Mouse (Mus musculus) kidney, embryonic 15.5 days (tissue): Measurements from ENCODE around the gene Krt80. TPM values are rescaled to one million over a fixed set of nuclear protein-coding genes. Genes with fewer than 3 reads are reported as not detected.

ENCODE experiments used
- ATAC-seq: fragments of 200-750 bp; cut with Nextera tagmentation; replicated peaks from 2 replicates; pipeline ENCODE4 v1.8.0; 2017; ENCODE audit warnings: moderate TSS enrichment; ENCODE audit not compliant: low FRiP score
- H3K27ac ChIP-seq: fragments of 300-500 bp; sonication (generic); 2 replicates; pipeline ENCODE4 v1.5.1; 2015; ENCODE audit warnings: mild to moderate bottlenecking, inconsistent platforms
- H3K27me3 ChIP-seq: fragments of 300-500 bp; sonication (generic); 2 replicates; pipeline ENCODE4 v1.6.1; 2015; ENCODE audit warnings: inconsistent platforms
- H3K36me3 ChIP-seq: fragments of 300-500 bp; sonication (generic); 2 replicates; pipeline ENCODE4 v1.6.1; 2015; ENCODE audit warnings: inconsistent platforms
- H3K4me1 ChIP-seq: fragments of 300-500 bp; sonication (generic); 2 replicates; pipeline ENCODE4 v1.6.1; 2015; ENCODE audit warnings: inconsistent platforms
- H3K4me2 ChIP-seq: fragments of 300-500 bp; sonication (generic); 2 replicates; pipeline ENCODE4 v1.6.1; 2015; ENCODE audit warnings: moderate library complexity, mild to moderate bottlenecking, inconsistent platforms
- H3K4me3 ChIP-seq: fragments of 300-500 bp; sonication (generic); replicated peaks from 2 replicates; pipeline ENCODE4 v1.5.1; 2015; ENCODE audit warnings: mild to moderate bottlenecking, inconsistent platforms
- H3K9ac ChIP-seq: fragments of 300-500 bp; sonication (generic); 2 replicates; pipeline ENCODE4 v1.6.1; 2015; ENCODE audit warnings: mild to moderate bottlenecking, inconsistent platforms
- H3K9me3 ChIP-seq: fragments of 300-500 bp; sonication (generic); replicated peaks from 2 replicates; pipeline ENCODE4 v1.6.1; 2016; ENCODE audit warnings: inconsistent platforms
- WGBS: fragments of 180-500 bp; shearing (Covaris S2); methylation state at CpG from one replicate; pipeline ENCODE4 v1.1.7; 2015; ENCODE audit warnings: mixed read lengths; 5-methylcytosine and 5-hydroxymethylcytosine counted together
- polyA plus RNA-seq: library from polyadenylated mRNA; unstranded; fragments of >200 nt; fragmentation: Nextera tagmentation; extraction: Ambion mirVana; gene quantifications from 2 replicates; pipeline ENCODE4 v1.2.1, GENCODE M21; 2015

Krt80 gene
- polyA plus RNA-seq, 1 experiment from 2014 or later: 1.6 TPM

- ATAC-seq: no peak
These were observed 22.3 kb upstream of the Krt80 start for GRCm38 (mm10) chr15:101392251-101392650.

DNA sequence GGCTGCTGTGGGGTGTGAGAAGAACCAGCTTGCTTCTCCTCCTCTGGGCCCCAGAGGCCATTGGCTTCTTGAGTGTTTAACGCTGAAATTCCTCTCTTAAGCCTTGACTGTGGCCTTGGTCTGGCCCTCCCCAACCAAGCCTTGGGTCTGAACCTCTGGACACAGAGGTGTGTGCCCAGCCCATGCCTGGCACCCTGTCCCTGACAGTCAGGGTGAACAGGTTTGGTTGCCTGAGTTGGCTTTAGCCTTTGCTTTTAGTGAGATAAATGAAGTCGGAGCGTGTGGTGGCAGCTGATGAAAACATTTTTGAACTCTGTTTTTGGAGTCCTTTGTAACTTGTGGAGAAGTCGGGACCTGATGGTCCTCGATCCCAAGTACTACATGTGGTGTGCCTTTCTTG is 20.2 kb upstream of the Krt80 start:
- Histone ChIP-seq H3K27ac (no peak overlapping the region), H3K4me1 (0 out of 2 replicates have a peak, but pooled peaks cover 5% of the 10 kb centered on the region), H3K4me3 (no peak overlapping the region), H3K36me3 (no peaks in the 10 kb centered on the region), H3K9me3 (no peaks in the 10 kb centered on the region), H3K27me3 (peaks cover 5% of the 10 kb centered on the region; the same call in 1 of the 2 replicates), H3K4me2 (no peak overlapping the region), H3K9ac (no peak overlapping the region)
- ATAC-seq: no peak
- WGBS: 81% methylated on average over 5 of the region's 5 CpGs

More at GRCm38 (mm10) chr15:101392251-101392650, 22.3 kb upstream of the Krt80 start:
- 62% methylated on average over 5 of the region's 5 CpGs for WGBS
- Histone ChIP-seq H3K4me1 (peaks cover 11% of the 10 kb centered on the region; the same call in 1 of the 2 replicates), H3K9ac (no peak overlapping the region), H3K27me3 (no peaks in the 10 kb centered on the region), H3K4me3 (no peak overlapping the region), H3K36me3 (no peaks in the 10 kb centered on the region), H3K27ac (no peak overlapping the region), H3K9me3 (no peaks in the 10 kb centered on the region), H3K4me2 (no peak overlapping the region)

DNA sequence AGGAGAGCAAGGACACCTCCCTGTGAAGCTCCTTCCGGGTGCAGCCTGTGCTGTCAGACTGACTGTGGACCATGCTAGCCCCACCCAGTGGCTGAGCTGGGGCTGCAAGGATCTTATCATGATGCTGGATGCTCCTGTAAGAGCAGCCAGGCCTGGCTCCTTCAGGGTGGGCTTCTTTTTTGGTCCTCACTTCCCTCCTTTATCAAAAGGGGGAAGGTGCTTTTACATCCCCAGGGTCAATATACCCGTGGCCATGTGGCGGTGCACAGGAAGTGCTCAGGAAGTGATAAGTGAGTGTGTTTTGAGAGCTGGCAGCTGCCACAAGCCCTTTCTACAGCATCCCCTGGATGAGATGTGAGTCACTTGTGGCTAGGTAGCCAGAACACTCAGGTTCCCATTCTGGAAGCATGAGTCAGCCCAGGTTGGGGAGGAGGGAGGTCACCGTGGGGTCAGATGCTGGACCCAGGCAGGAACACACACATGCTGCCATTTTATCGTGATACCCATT is 18.1 kb upstream of the Krt80 start:
- 46% methylated on average over 5 of the region's 5 CpGs for WGBS
- Histone ChIP-seq H3K4me3 (no peak overlapping the region), H3K9me3 (no peaks in the 10 kb centered on the region), H3K4me1 (peaks cover 5% of the 10 kb centered on the region; the same call in 1 of the 2 replicates), H3K4me2 (no peak overlapping the region), H3K27ac (no peak overlapping the region), H3K9ac (no peak overlapping the region), H3K27me3 (peaks cover 5% of the 10 kb centered on the region; the same call in 1 of the 2 replicates), H3K36me3 (no peaks in the 10 kb centered on the region)
- ATAC-seq: no peak

DNA sequence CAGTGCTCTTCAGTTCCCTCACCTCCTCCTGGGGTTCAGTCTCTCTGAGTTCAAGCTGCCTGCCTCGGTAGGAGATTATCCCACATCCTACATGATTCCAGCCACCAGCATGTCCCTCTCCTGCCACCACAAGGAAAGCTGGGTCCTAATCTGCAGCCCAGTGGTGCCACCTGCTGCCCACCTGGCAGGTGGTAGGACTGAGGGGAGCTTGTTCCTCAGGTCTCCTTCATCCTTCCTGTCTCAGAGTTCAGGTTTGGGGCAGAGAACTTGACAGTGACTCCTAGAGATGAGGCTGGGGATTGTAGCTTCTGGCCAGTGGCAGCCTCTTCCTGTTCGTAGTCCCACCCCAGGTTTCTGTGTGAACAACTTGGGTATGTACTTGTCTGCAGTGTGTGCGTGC is 17.2 kb upstream of the Krt80 start:
- 60% methylated on average over 3 of the region's 3 CpGs for WGBS
- Histone ChIP-seq H3K4me2 (no peak overlapping the region), H3K9me3 (no peaks in the 10 kb centered on the region), H3K36me3 (no peaks in the 10 kb centered on the region), H3K4me3 (no peak overlapping the region), H3K4me1 (peaks cover 5% of the 10 kb centered on the region; the same call in 1 of the 2 replicates), H3K27me3 (peaks cover 8% of the 10 kb centered on the region; the same call in 1 of the 2 replicates), H3K9ac (no peak overlapping the region), H3K27ac (no peak overlapping the region)
- no peak for ATAC-seq

GRCm38 (mm10) chr15:101385064-101385463 is 15.1 kb upstream of the Krt80 start:
- Histone ChIP-seq H3K4me1 (peaks cover 8% of the 10 kb centered on the region; the same call in 1 of the 2 replicates), H3K27me3 (peaks cover 11% of the 10 kb centered on the region; the same call in 1 of the 2 replicates)
- 88% methylated on average over 6 of the region's 6 CpGs for WGBS

DNA sequence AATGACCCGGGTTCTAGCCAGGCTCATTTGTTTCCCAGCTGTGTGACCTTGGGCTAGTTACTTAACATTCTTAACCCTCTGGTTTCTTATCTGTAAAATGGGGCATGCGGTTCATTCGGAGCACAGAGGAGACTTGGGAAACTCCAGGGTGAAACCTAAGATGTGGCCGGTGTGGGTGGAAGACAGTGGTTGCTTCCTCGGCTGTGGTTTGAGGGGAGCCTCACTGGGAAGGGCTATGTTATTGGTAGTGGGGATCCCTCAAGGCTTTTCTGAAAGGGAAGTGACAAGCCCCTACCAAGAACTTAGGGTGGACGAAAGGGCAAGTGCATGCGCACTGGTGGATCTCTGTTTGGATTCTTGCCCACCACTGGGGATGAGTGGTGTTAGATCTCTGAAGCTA is 14.6 kb upstream of the Krt80 start:
- Histone ChIP-seq H3K36me3 (no peaks in the 10 kb centered on the region), H3K27me3 (peaks cover 11% of the 10 kb centered on the region; the same call in 1 of the 2 replicates), H3K9me3 (no peaks in the 10 kb centered on the region), H3K4me3 (no peak overlapping the region), H3K4me2 (no peak overlapping the region), H3K9ac (no peak overlapping the region), H3K4me1 (peaks cover 8% of the 10 kb centered on the region; the same call in 1 of the 2 replicates), H3K27ac (no peak overlapping the region)
- no peak for ATAC-seq
- 64% methylated on average over 7 of the region's 7 CpGs for WGBS

More at GRCm38 (mm10) chr15:101385064-101385463, 15.1 kb upstream of the Krt80 start:
- Histone ChIP-seq H3K9me3 (no peaks in the 10 kb centered on the region), H3K9ac (no peak overlapping the region), H3K4me3 (no peak overlapping the region), H3K27ac (no peak overlapping the region), H3K4me2 (no peak overlapping the region), H3K36me3 (no peaks in the 10 kb centered on the region)
- no peak for ATAC-seq

DNA sequence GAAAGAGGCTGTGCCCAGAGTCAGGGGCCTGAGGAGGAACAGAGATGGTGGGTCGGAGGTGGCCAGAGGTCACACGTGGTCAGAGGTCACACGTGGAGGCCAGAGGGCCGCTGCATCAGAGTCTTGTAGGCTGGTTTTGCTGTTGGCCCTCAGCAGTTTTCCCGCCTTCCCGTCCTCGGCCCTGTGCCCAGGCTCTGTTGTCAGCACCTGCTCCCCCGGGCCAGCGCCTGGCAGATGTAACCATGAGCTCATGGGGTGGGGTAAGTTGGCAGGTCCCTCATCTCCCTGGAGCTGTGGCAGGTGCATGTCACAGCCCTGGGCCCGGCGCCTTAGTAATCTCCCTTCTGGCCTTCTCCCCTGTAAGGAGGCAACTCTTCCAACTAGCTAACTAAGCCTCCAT is 12.8 kb upstream of the Krt80 start:
- Histone ChIP-seq H3K9ac (no peak overlapping the region), H3K4me2 (no peak overlapping the region), H3K4me1 (peaks cover 11% of the 10 kb centered on the region), H3K4me3 (no peak overlapping the region), H3K27ac (no peak overlapping the region), H3K9me3 (no peaks in the 10 kb centered on the region), H3K36me3 (no peaks in the 10 kb centered on the region), H3K27me3 (peaks cover 11% of the 10 kb centered on the region; the same call in 1 of the 2 replicates)
- ATAC-seq: no peak
- WGBS: 77% methylated on average over 11 of the region's 11 CpGs

DNA sequence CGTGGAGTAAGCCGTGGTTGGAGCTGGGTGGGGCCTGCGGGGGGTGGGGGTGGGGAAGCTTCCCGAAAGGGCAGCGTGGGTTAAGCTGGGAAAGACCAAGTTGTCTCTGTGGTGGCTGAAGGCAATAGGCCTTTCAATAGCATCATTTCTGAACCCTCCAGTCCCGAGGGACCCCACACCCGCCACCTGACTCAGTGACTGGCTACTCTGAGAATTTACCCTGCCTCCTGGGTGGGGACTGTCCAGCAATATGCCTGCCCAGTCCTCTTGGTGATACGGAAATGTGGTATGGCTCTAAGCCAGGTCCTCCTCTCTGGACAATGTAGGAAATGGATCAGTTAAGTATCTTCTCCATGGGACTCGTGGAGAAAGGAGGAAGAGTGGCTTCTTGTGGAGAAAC is 11.8 kb upstream of the Krt80 start:
- ATAC-seq: no peak
- Histone ChIP-seq H3K4me3 (no peak overlapping the region), H3K27me3 (peaks cover 11% of the 10 kb centered on the region; the same call in 1 of the 2 replicates), H3K36me3 (no peaks in the 10 kb centered on the region), H3K4me2 (no peak overlapping the region), H3K27ac (no peak overlapping the region), H3K4me1 (peaks cover 21% of the 10 kb centered on the region), H3K9ac (no peak overlapping the region), H3K9me3 (no peaks in the 10 kb centered on the region)
- WGBS: 71% methylated on average over 9 of the region's 9 CpGs

DNA sequence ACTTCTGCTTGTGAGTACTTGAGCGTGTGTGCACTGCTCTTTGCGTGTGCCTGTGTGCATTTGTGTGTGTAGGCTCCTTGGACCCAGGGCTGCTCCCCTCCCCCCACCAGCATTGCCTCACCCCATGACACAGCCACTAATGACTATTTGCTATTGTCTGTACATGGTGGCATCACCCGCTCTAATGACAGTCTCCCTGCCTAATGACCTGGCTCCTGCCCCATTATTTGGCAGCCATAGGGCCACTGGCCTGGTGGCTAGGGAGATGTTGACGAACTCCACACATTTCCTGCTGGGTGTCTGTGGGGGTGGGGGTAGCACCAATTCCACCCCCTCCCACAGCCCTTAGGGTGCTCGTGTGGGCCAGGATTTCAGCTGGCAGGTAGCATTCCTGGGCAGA is 8.7 kb upstream of the Krt80 start:
- Histone ChIP-seq H3K9ac (no peak overlapping the region), H3K4me2 (no peak overlapping the region), H3K36me3 (no peaks in the 10 kb centered on the region), H3K9me3 (no peaks in the 10 kb centered on the region), H3K27me3 (0 out of 2 replicates have a peak, but pooled peaks cover 7% of the 10 kb centered on the region), H3K4me3 (no peak overlapping the region), H3K4me1 (peaks cover 37% of the 10 kb centered on the region), H3K27ac (no peak overlapping the region)
- ATAC-seq: no peak
- WGBS: 79% methylated on average over 5 of the region's 5 CpGs

GRCm38 (mm10) chr15:101376776-101377061 is 6.8 kb upstream of the Krt80 start:
- Histone ChIP-seq H3K36me3 (no peaks in the 10 kb centered on the region), H3K4me3 (no peak overlapping the region), H3K4me1 (peaks cover 51% of the 10 kb centered on the region), H3K27ac (peak overlapping the region; percentile 72), H3K4me2 (no peak overlapping the region), H3K27me3 (0 out of 2 replicates have a peak, but pooled peaks cover 3% of the 10 kb centered on the region), H3K9me3 (no peaks in the 10 kb centered on the region), H3K9ac (no peak overlapping the region)
- ATAC-seq: peak; percentile 79
- WGBS: 28% methylated on average over 5 of the region's 5 CpGs

DNA sequence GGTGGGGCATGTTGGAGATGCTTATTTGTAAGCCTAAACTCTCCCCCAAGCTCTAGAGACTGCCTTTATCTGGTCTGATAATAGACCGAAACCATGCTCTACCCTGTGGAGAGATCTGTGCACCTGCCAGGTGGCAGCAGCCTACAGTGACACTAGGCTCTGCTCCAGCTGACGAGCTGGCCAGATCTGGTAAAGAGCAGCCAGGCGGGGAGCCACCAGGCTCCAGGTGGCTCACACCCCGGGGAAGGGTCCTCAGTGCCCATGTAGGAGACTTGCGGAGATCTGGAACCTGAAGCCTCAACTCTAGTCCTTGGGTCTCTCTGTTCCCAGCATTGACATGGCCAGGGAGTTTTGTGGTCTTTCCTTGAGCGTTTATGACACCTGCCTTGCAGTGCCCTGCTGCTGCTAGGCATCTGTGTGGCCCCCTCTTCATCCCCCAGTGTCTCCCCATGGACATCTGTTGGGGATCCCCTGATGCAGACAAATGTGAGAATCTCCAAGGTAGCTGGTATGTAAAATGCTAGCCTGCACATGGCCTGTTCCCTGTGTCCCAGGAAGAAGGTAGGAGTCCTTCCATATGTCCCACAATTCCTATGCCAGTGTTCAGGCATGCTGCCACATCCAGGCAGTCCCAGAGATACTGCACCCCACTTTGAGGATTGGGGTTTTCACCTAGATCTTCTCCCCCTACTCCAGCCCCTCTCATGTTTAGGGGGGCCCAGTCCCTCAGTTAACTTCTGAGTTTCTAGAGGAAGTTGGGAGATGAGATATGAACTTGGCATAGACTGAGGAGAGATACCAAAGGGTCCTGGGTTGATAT is 6.2 kb upstream of the Krt80 start:
- Histone ChIP-seq H3K9ac (no peak overlapping the region), H3K4me1 (peaks cover 55% of the 10 kb centered on the region), H3K27ac (peak overlapping the region; percentile 72), H3K4me3 (no peak overlapping the region), H3K4me2 (no peak overlapping the region), H3K27me3 (0 out of 2 replicates have a peak, but pooled peaks cover 3% of the 10 kb centered on the region), H3K36me3 (no peaks in the 10 kb centered on the region), H3K9me3 (no peaks in the 10 kb centered on the region)
- 69% methylated on average over 6 of the region's 6 CpGs for WGBS
- no peak for ATAC-seq

GRCm38 (mm10) chr15:101374879-101375278 is 4.9 kb upstream of the Krt80 start:
- no peaks in the 10 kb centered on the region for H3K9me3 ChIP-seq
- no peaks in the 10 kb centered on the region for H3K36me3 ChIP-seq
- H3K27ac ChIP-seq: peak overlapping the region; percentile 72
- no peak for ATAC-seq
- 41% methylated on average over 4 of the region's 4 CpGs for WGBS
- peaks cover 68% of the 10 kb centered on the region for H3K4me1 ChIP-seq
- no peak overlapping the region for H3K4me3 ChIP-seq
- no peak overlapping the region for H3K9ac ChIP-seq
- H3K4me2 ChIP-seq: no peak overlapping the region
- H3K27me3 ChIP-seq: no peaks in the 10 kb centered on the region
